Mouse (Mus musculus): ENCODE data around the gene Pax7. TPM values are rescaled to one million over a fixed set of nuclear protein-coding genes. Genes with fewer than 3 reads are reported as not detected.

The Pax7 gene
- polyA plus RNA-seq, 2 experiments, result 1.9 to 4.7 TPM

DNA sequence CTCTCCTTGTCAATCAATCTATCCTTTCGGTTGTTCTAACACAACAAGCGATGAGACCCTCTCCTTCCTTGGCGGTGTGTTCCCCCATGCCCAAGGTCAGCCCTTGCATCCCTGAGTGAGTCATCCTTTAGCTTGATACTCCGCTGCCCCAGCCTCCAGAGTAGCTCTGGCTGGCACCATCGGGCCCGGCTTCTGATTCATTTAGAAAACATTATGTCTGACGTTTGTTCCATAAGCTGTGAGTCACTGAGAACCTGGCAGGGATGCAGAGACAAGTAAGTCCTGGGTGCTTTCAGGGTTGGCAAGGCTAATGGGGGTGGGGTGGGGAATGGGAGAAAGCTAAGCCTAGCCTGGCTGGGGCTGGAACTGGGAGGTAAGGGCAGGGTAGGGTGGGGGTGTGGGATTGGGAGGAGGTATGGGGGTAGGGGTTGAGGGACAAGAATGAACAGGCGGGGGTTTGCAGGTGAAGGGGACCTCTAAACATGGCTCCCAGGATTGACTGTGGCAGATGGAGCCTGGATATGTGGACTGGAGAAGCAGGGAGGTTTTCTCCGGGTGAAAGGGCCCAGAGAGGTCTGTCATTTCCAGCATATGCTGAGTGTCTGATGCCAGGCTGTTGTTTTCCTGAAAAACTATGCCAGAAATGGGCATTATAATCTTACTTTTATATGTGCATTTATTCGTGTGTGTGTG lies 116.7 kb downstream of the Pax7 start:
- H3K4me3 ChIP-seq (replicated peaks; ENCODE audit: low read length), result no peak overlapping the region
- no peak for DNase-seq (ENCODE audit: low spot score)

DNA sequence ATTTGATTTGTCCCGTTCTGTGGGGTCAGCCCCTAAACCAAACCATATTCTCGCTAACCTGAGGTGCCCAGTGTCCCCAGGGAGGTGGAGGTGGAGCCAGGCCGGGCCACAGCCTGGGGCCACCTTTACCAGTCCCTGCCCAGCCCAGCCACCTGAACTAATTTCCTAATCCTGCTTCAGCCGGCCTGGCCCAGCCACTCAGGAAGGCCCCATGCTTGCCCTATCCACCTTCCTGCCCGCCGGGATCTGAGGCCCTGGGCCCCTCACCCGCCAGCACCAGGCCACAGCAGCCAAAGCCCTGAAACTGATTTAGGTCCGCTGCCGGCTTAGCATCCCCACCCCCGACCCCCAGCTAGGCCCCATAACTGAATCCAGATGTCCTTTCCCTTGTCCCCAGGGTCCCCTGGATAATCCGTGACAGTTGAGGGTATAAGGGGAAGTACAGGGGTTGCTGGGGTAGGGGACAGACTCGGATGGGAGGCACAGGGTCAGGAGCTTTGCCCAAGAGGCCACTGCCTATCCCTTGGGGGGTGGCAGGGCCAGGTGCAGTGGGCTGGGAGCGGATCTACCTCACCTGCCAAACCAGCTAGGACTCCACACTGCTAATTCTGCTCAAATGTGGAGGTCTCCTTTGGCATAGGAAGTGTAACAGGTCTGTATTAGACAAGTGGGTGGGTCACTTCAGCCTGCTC lies 117.9 kb downstream of the Pax7 start:
- Histone ChIP-seq H3K4me3 (replicated peaks; ENCODE audit: low read length) (no peak overlapping the region), H3K9me3 (ENCODE audit: control insufficient read depth, low read length) (no peaks in the 10 kb centered on the region), H3K4me2 (replicated peaks; ENCODE audit: low read depth, low read length, severe bottlenecking) (no peak overlapping the region), H3K4me1 (ENCODE audit: control insufficient read depth, insufficient read depth, low read length) (peaks cover 8% of the 10 kb centered on the region), H3K27me3 (ENCODE audit: control insufficient read depth, insufficient read depth, low read length) (no peaks in the 10 kb centered on the region), H3K36me3 (ENCODE audit: control insufficient read depth, insufficient read depth, low read length) (no peaks in the 10 kb centered on the region), H3K9ac (ENCODE audit: low read depth, low read length, severe bottlenecking) (peak overlapping the region; percentile 21; the same call in 1 of the 2 replicates), H3K27ac (replicated peaks; ENCODE audit: low read depth, low read length) (no peak overlapping the region)
- DNase-seq (ENCODE audit: low spot score), result no peak
- WGBS, result 12% methylated on average over 13 of the region's 13 CpGs
- ATAC-seq (ENCODE audit: low FRiP score, low read depth), result no peak
- no peak for TF ChIP-seq POLR2A (IDR thresholded peaks at IDR 0.05; ENCODE audit: borderline replicate concordance, extremely low read depth, insufficient read depth, insufficient read length)

More for the DNA sequence above, 116.7 kb downstream of the Pax7 start:
- H3K9me3 ChIP-seq (ENCODE audit: control insufficient read depth, low read length), result no peaks in the 10 kb centered on the region
- WGBS, result 86% methylated on average over 10 of the region's 10 CpGs
- ATAC-seq (ENCODE audit: low FRiP score, low read depth), result no peak
- no peak overlapping the region for H3K4me2 ChIP-seq (replicated peaks; ENCODE audit: low read depth, low read length, severe bottlenecking)
- H3K36me3 ChIP-seq (ENCODE audit: control insufficient read depth, insufficient read depth, low read length), result no peaks in the 10 kb centered on the region
- no peak overlapping the region for H3K27ac ChIP-seq (replicated peaks; ENCODE audit: low read depth, low read length)
- no peaks in the 10 kb centered on the region for H3K27me3 ChIP-seq (ENCODE audit: control insufficient read depth, insufficient read depth, low read length)
- no peak for TF ChIP-seq POLR2A (IDR thresholded peaks at IDR 0.05; ENCODE audit: borderline replicate concordance, extremely low read depth, insufficient read depth, insufficient read length)
- peaks cover 8% of the 10 kb centered on the region for H3K4me1 ChIP-seq (ENCODE audit: control insufficient read depth, insufficient read depth, low read length)
- H3K9ac ChIP-seq (ENCODE audit: low read depth, low read length, severe bottlenecking), result no peak overlapping the region

DNA sequence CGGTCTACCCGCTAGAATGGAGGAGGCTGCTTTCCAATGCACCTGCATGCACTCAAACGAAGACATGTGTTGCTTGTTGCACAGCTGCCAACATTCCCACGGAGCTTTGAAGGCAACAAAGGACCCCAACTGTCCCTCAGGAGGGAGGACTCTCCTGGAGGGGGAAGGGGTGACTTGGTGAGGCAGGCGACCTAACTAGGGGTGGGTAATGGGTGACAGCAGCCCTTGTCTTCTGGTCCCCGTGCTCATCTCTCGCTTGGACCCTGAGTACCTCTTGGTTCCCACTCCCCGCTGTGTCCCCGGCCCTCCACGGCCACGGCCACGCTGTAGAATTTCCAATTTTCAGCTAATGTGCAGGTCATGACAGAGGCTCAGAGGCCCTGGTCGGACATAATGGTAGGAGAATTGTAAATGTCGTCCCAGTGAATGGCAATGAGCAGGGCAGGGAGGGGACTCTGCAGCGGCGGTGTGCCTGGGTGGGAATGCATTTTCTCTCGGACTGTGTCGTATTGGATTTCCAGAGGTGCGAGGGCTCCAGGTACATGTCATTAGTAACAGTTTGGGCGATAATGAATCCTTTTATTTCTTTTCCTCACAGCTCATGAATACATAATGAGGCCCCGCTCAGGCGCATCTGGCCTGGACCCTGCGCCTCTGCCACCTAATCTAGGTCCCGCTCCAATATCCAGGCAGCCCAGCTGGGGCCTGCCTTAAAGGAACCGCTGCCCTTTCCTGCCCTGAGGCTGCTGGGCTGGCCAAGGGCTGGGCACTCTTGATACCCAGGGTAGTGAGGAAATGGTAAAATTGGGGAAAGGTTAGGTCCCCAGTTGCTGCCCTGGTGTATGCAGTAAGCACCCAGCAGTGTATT lies 122.6 kb downstream of the Pax7 start:
- H3K27me3 ChIP-seq (ENCODE audit: control insufficient read depth, insufficient read depth, low read length), result no peaks in the 10 kb centered on the region
- no peak for TF ChIP-seq POLR2A (IDR thresholded peaks at IDR 0.05; ENCODE audit: borderline replicate concordance, extremely low read depth, insufficient read depth, insufficient read length)

DNA sequence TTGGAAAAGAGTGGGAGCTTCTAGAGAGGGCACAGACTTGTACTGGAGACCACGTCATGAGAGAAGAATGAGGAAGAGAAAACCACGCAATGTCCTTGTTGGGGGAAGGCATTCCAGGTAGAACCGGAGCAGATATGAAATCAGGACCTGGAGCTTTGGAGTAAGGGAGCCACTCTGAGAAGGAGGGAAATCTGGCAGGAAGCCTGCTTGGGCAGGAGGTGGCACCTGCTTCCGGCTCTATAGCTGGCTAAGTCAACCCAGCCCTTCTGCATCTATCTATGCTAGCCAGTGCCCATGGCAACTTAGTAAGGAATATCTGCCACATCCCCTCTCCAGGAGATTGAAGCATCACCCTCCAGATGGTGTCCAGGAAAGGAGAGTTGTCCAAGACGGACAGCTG lies 127.3 kb downstream of the Pax7 start:
- no peaks in the 10 kb centered on the region for H3K36me3 ChIP-seq (ENCODE audit: control insufficient read depth, insufficient read depth, low read length)
- WGBS, result 76% methylated on average over 5 of the region's 5 CpGs
- H3K27me3 ChIP-seq (ENCODE audit: control insufficient read depth, insufficient read depth, low read length), result no peaks in the 10 kb centered on the region
- H3K27ac ChIP-seq (replicated peaks; ENCODE audit: low read depth, low read length), result no peak overlapping the region
- no peaks in the 10 kb centered on the region for H3K9me3 ChIP-seq (ENCODE audit: control insufficient read depth, low read length)
- no peak overlapping the region for H3K4me3 ChIP-seq (replicated peaks; ENCODE audit: low read length)
- TF ChIP-seq POLR2A (IDR thresholded peaks at IDR 0.05; ENCODE audit: borderline replicate concordance, extremely low read depth, insufficient read depth, insufficient read length), result no peak
- H3K4me2 ChIP-seq (replicated peaks; ENCODE audit: low read depth, low read length, severe bottlenecking), result no peak overlapping the region
- ATAC-seq (ENCODE audit: low FRiP score, low read depth) (no peak), DNase-seq (ENCODE audit: low spot score) (no peak)
- no peaks in the 10 kb centered on the region for H3K4me1 ChIP-seq (ENCODE audit: control insufficient read depth, insufficient read depth, low read length)
- no peak overlapping the region for H3K9ac ChIP-seq (ENCODE audit: low read depth, low read length, severe bottlenecking)

More for the DNA sequence above, 122.6 kb downstream of the Pax7 start:
- ATAC-seq (ENCODE audit: low FRiP score, low read depth) (no peak), DNase-seq (ENCODE audit: low spot score) (no peak)
- Histone ChIP-seq H3K9me3 (ENCODE audit: control insufficient read depth, low read length) (no peaks in the 10 kb centered on the region), H3K4me2 (replicated peaks; ENCODE audit: low read depth, low read length, severe bottlenecking) (no peak overlapping the region), H3K36me3 (ENCODE audit: control insufficient read depth, insufficient read depth, low read length) (no peaks in the 10 kb centered on the region), H3K4me1 (ENCODE audit: control insufficient read depth, insufficient read depth, low read length) (peaks cover 8% of the 10 kb centered on the region), H3K9ac (ENCODE audit: low read depth, low read length, severe bottlenecking) (no peak overlapping the region), H3K27ac (replicated peaks; ENCODE audit: low read depth, low read length) (no peak overlapping the region), H3K4me3 (replicated peaks; ENCODE audit: low read length) (no peak overlapping the region)
- 34% methylated on average over 25 of the region's 25 CpGs for WGBS

DNA sequence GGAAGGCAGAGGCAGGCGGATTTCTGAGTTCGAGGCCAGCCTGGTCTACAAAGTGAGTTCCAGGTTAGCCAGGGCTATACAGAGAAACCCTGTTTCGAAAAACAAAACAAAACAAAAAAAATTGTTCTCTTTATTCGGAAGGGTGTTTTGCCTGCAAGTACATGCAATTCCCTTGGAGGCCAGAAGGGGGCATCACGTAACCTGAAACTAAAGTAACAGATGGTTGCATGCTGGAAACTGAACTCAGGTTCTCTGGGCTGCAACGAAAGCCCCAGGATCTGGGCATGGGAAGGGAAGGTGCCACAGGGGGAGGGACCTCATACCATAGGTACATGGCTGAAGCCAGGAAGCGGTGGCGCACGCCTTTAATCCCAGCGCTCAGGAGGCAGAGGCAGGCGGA lies 129.9 kb downstream of the Pax7 start:
- H3K36me3 ChIP-seq (ENCODE audit: control insufficient read depth, insufficient read depth, low read length), result no peaks in the 10 kb centered on the region
- no peak overlapping the region for H3K9ac ChIP-seq (ENCODE audit: low read depth, low read length, severe bottlenecking)
- DNase-seq (ENCODE audit: low spot score) (no peak), ATAC-seq (ENCODE audit: low FRiP score, low read depth) (no peak)
- H3K4me1 ChIP-seq (ENCODE audit: control insufficient read depth, insufficient read depth, low read length), result no peaks in the 10 kb centered on the region
- no peak for TF ChIP-seq POLR2A (IDR thresholded peaks at IDR 0.05; ENCODE audit: borderline replicate concordance, extremely low read depth, insufficient read depth, insufficient read length)
- no peak overlapping the region for H3K4me2 ChIP-seq (replicated peaks; ENCODE audit: low read depth, low read length, severe bottlenecking)
- H3K9me3 ChIP-seq (ENCODE audit: control insufficient read depth, low read length), result no peaks in the 10 kb centered on the region
- no peak overlapping the region for H3K4me3 ChIP-seq (replicated peaks; ENCODE audit: low read length)
- H3K27me3 ChIP-seq (ENCODE audit: control insufficient read depth, insufficient read depth, low read length), result no peaks in the 10 kb centered on the region
- no peak overlapping the region for H3K27ac ChIP-seq (replicated peaks; ENCODE audit: low read depth, low read length)
- WGBS, result 83% methylated on average over 11 of the region's 11 CpGs

All from limb, embryonic 14.5 days (tissue).